Mouse (Mus musculus) limb, embryonic 15.5 days (tissue): ENCODE results near the gene Mid1ip1. TPM values are rescaled to one million over a fixed set of nuclear protein-coding genes. Genes with fewer than 3 reads are reported as not detected.

Experiments used
- ATAC-seq: fragments of 200-750 bp; cut with Nextera tagmentation; 2 replicates; pipeline ENCODE4 v1.8.0; 2017; ENCODE audit warnings: low read depth, moderate TSS enrichment; ENCODE audit not compliant: insufficient number of reproducible peaks, low FRiP score, low TSS enrichment
- H3K27ac ChIP-seq: fragments of 300-500 bp; sonication (generic); 2 replicates; pipeline ENCODE4 v1.5.1; 2015; ENCODE audit warnings: moderate library complexity, mild to moderate bottlenecking, inconsistent platforms
- H3K27me3 ChIP-seq: fragments of 300-500 bp; sonication (generic); 2 replicates; pipeline ENCODE4 v1.6.1; 2015; ENCODE audit warnings: inconsistent platforms
- H3K36me3 ChIP-seq: fragments of 300-500 bp; sonication (generic); 2 replicates; pipeline ENCODE4 v1.6.1; 2015; ENCODE audit warnings: inconsistent platforms
- H3K4me1 ChIP-seq: fragments of 300-500 bp; sonication (generic); 2 replicates; pipeline ENCODE4 v1.6.1; 2015; ENCODE audit warnings: inconsistent platforms
- H3K4me2 ChIP-seq: fragments of 300-500 bp; sonication (generic); 2 replicates; pipeline ENCODE4 v1.6.1; 2015; ENCODE audit warnings: mild to moderate bottlenecking, inconsistent platforms
- H3K4me3 ChIP-seq: fragments of 300-500 bp; sonication (generic); 2 replicates; pipeline ENCODE4 v1.5.1; 2015; ENCODE audit warnings: mild to moderate bottlenecking, inconsistent platforms
- H3K9ac ChIP-seq: fragments of 300-500 bp; sonication (generic); 2 replicates; pipeline ENCODE4 v1.6.1; 2015; ENCODE audit warnings: inconsistent platforms
- H3K9me3 ChIP-seq: fragments of 300-500 bp; sonication (generic); 2 replicates; pipeline ENCODE4 v1.6.1; 2016; ENCODE audit warnings: inconsistent platforms
- WGBS: fragments of 180-500 bp; shearing (Covaris S2); methylation state at CpG from one replicate; pipeline ENCODE4 v1.1.7; 2015; 5-methylcytosine and 5-hydroxymethylcytosine counted together
- polyA plus RNA-seq: library from polyadenylated mRNA; unstranded; fragments of >200 nt; fragmentation: Nextera tagmentation; extraction: Ambion mirVana; gene quantifications from 2 replicates; pipeline ENCODE4 v1.2.1, GENCODE M21; 2015

Mid1ip1 gene
- polyA plus RNA-seq, 1 experiment from 2014 or later, result 36.2 TPM

DNA sequence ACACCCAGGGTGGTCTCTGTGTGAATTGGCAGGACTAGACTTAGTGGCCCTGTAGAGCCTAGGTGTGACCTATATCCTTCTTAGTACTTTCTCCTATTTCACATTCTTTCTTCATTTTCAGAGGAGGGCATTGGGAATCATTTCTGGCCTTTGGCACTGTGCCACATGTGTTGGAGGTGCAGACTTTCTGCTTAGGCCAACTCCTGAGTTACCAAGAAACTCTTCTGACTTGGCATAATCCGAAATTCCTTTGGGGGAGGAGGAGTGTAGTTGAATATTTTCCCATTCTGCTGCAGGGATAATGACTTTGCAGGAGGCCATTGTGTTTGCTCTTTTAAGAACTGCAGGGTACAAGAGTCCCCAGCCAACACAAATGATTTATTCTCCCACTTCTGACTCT, 19.6 kb downstream of the Mid1ip1 start:
- Histone ChIP-seq H3K36me3 (no peaks in the 10 kb centered on the region), H3K4me3 (no peak overlapping the region), H3K27ac (no peak overlapping the region), H3K9ac (no peak overlapping the region), H3K9me3 (no peaks in the 10 kb centered on the region), H3K4me1 (no peaks in the 10 kb centered on the region), H3K4me2 (no peak overlapping the region), H3K27me3 (no peaks in the 10 kb centered on the region; the same call in 1 of the 2 replicates)
- 13% methylated on average over 1 of the region's 1 CpGs for WGBS
- no peak for ATAC-seq

DNA sequence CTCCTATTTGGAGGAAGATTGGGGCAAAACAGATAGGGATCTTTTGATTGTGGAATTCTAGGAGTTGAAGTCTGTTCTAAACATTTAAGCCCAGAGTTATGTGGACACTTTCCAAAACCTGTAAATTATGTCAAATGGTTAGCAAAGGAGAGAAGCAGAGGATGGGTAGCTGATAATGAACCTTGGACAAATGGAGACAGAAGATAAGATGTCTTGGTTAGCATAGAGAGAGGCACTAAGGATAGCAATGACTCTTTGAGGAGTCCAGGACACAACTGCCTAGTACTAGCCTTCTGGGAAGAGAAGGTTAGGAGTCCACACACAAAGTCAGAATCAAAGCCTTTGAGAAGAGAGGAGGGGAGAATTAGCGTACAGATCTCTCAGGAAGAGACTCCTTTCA, 20.1 kb downstream of the Mid1ip1 start:
- ATAC-seq, result no peak
- Histone ChIP-seq H3K9ac (no peak overlapping the region), H3K4me3 (no peak overlapping the region), H3K27ac (no peak overlapping the region), H3K4me1 (no peaks in the 10 kb centered on the region), H3K9me3 (no peaks in the 10 kb centered on the region), H3K4me2 (no peak overlapping the region), H3K27me3 (no peaks in the 10 kb centered on the region; the same call in 1 of the 2 replicates), H3K36me3 (no peaks in the 10 kb centered on the region)
- 71% methylated on average over 1 of the region's 1 CpGs for WGBS

DNA sequence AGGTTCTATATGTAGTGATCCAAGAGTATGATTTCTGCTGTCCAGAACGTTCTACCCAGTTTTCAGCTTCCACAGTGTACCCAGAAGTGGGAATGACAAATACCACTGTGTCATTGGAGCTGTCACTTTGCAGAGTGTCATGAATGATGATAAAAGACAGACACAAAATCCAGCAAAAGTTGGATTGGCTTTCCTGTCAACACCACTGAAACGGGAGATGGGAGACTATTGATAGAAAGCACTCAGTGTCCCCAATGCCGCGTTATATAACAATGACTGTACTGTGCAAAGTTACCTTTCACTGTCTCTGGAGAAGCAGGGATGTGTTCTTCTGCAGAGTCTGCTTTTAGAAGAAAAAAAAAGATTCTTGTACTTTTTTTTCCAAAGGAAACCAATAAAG, 44.1 kb downstream of the Mid1ip1 start:
- Histone ChIP-seq H3K9ac (no peak overlapping the region), H3K4me3 (no peak overlapping the region), H3K27me3 (no peaks in the 10 kb centered on the region; the same call in 1 of the 2 replicates), H3K27ac (no peak overlapping the region), H3K9me3 (no peaks in the 10 kb centered on the region), H3K4me1 (no peaks in the 10 kb centered on the region), H3K4me2 (no peak overlapping the region), H3K36me3 (no peaks in the 10 kb centered on the region)
- WGBS, result 70% methylated on average over 4 of the region's 4 CpGs
- no peak for ATAC-seq

DNA sequence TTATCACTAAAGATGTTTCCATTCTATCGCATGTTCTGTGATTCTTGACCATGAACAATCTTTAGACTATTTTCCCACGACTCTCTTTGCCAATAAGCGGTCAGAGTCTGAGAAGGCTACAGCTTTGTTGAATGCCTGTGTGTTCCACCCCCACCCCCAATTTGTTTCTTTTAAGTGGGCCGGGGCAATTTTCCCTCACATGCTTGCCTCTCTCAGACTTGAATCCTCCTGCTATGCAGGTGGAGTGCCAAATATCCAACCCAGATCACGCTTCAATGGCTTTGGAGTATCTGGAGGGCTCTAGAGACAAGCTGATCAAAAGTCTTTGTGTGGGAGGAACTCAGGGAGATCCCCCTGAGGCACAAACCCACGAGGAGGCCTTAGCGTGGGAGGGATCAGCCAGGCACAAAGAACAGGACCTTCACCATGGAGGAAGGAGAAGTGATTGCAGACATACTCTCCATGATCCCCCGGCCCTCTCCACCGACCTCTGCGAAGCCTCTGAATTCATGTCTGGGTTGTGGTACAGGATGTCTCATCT, 48.7 kb downstream of the Mid1ip1 start:
- H3K27ac ChIP-seq, result no peak overlapping the region
- no peak overlapping the region for H3K4me2 ChIP-seq
- no peak for ATAC-seq
- 0 out of 2 replicates have a peak, but pooled peaks cover 4% of the 10 kb centered on the region for H3K27me3 ChIP-seq
- 64% methylated on average over 10 of the region's 10 CpGs for WGBS
- no peak overlapping the region for H3K9ac ChIP-seq
- H3K4me3 ChIP-seq, result no peak overlapping the region
- no peaks in the 10 kb centered on the region for H3K9me3 ChIP-seq
- no peaks in the 10 kb centered on the region for H3K36me3 ChIP-seq
- no peaks in the 10 kb centered on the region for H3K4me1 ChIP-seq

Other genes starting within 250 kb of the Mid1ip1 start
- gene Tspan7, start 229.9 kb upstream of the Mid1ip1 start, polyA plus RNA-seq, result 70.9 and 84.0 TPM in 2 replicates